Mouse (Mus musculus): ENCODE results near the gene Cd248.

- no peak for TF ChIP-seq CTCF (IDR thresholded peaks at IDR 0.05; ENCODE audit: control insufficient read depth, insufficient read depth, insufficient read length)
- no peak for TF ChIP-seq MAX (IDR thresholded peaks at IDR 0.05)
- no peak for TF ChIP-seq CEBPB (IDR thresholded peaks at IDR 0.05; ENCODE audit: low read depth)
- TF ChIP-seq FOSL1 (IDR thresholded peaks at IDR 0.05; ENCODE audit: insufficient read depth, low read length, poor library complexity, severe bottlenecking), result no peak
- TF ChIP-seq USF1 (IDR thresholded peaks at IDR 0.05; ENCODE audit: low read depth), result no peak
- TF ChIP-seq MYOG (IDR thresholded peaks at IDR 0.05; ENCODE audit: control insufficient read depth, extremely low read depth, insufficient read length), result no peak
These were observed 3.9 kb downstream of the Cd248 start for GRCm38 (mm10) chr19:5071545-5072369.

Measured in C2C12 (cell line).